Mouse (Mus musculus): ENCODE measurements around the gene Dus1l. TPM values are rescaled to one million over a fixed set of nuclear protein-coding genes. Genes with fewer than 3 reads are reported as not detected.

Dus1l gene
- polyA plus RNA-seq, 1 experiment from 2014 or later, result 61.0 TPM

DNA sequence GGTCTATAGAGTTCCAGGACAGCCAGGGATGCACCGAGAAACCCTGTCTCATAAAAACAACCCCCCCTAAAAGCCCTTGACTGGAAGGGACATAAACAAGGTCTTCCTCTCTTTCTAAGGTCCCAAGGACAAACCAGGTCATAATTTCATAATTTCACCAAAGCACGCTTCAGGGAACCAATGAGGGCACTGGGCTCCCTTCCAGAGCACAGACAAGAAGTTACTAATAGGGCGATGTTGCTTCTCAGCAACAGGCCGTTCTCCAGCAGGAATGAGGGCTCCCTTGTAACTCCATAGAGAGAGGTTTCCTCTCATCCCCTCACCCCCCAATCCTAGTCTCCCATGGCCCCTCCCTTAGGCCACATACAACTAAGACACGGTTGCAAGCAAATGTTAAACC lies 55.2 kb downstream of the Dus1l start:
- no peak overlapping the region for H3K4me3 ChIP-seq
- 87% methylated on average over 5 of the region's 5 CpGs for WGBS
- ATAC-seq (ENCODE audit: insufficient number of reproducible peaks, insufficient read depth, low FRiP score, low TSS enrichment, low read depth), result no peak

More for the DNA sequence above, 55.2 kb downstream of the Dus1l start:
- Histone ChIP-seq H3K27me3 (no peaks in the 10 kb centered on the region), H3K4me2 (no peak overlapping the region), H3K27ac (no peak overlapping the region), H3K9me3 (no peaks in the 10 kb centered on the region), H3K4me1 (no peaks in the 10 kb centered on the region), H3K9ac (no peak overlapping the region), H3K36me3 (no peaks in the 10 kb centered on the region)

Other genes with a start within 250 kb of the Dus1l start
- 219 and 247 TPM in 2 replicates for gene Mcrip1, start 246.7 kb downstream of the Dus1l start, polyA plus RNA-seq (2015; fragmentation: Nextera tagmentation; extraction: Ambion mirVana)
- not detected in 2 replicates for gene Ppp1r27, start 245.3 kb downstream of the Dus1l start, polyA plus RNA-seq (2015; fragmentation: Nextera tagmentation; extraction: Ambion mirVana)
- gene P4hb, start 223.2 kb downstream of the Dus1l start, polyA plus RNA-seq (2015; fragmentation: Nextera tagmentation; extraction: Ambion mirVana), result 684 and 710 TPM in 2 replicates
- 535 and 580 TPM in 2 replicates for gene Arhgdia, start 214.8 kb downstream of the Dus1l start, polyA plus RNA-seq (2015; fragmentation: Nextera tagmentation; extraction: Ambion mirVana)
- gene Alyref, start 198.0 kb downstream of the Dus1l start, polyA plus RNA-seq (2015; fragmentation: Nextera tagmentation; extraction: Ambion mirVana), result 492 and 529 TPM in 2 replicates
- gene Anapc11, start 198.0 kb downstream of the Dus1l start, polyA plus RNA-seq (2015; fragmentation: Nextera tagmentation; extraction: Ambion mirVana), result 219 and 222 TPM in 2 replicates
- 0.98 and 1.7 TPM in 2 replicates for gene Npb, start 187.9 kb downstream of the Dus1l start, polyA plus RNA-seq (2015; fragmentation: Nextera tagmentation; extraction: Ambion mirVana)
- gene Pcyt2, start 178.5 kb downstream of the Dus1l start, polyA plus RNA-seq (2015; fragmentation: Nextera tagmentation; extraction: Ambion mirVana), result 150 and 152 TPM in 2 replicates
- 26.6 and 30.0 TPM in 2 replicates for gene Sirt7, start 171.2 kb downstream of the Dus1l start, polyA plus RNA-seq (2015; fragmentation: Nextera tagmentation; extraction: Ambion mirVana)
- gene Mafg, start 162.8 kb downstream of the Dus1l start, polyA plus RNA-seq (2015; fragmentation: Nextera tagmentation; extraction: Ambion mirVana), result 22.0 and 30.0 TPM in 2 replicates
- 27.7 and 34.9 TPM in 2 replicates for gene Pycr1, start 152.6 kb downstream of the Dus1l start, polyA plus RNA-seq (2015; fragmentation: Nextera tagmentation; extraction: Ambion mirVana)
- not detected in 2 replicates for gene Myadml2, start 148.2 kb downstream of the Dus1l start, polyA plus RNA-seq (2015; fragmentation: Nextera tagmentation; extraction: Ambion mirVana)
- 4.3 and 7.2 TPM in 2 replicates for gene Notum, start 135.2 kb downstream of the Dus1l start, polyA plus RNA-seq (2015; fragmentation: Nextera tagmentation; extraction: Ambion mirVana)
- gene Aspscr1, start 123.4 kb downstream of the Dus1l start, polyA plus RNA-seq (2015; fragmentation: Nextera tagmentation; extraction: Ambion mirVana), result 109 and 123 TPM in 2 replicates
- 132 and 154 TPM in 2 replicates for gene Cenpx, start 82.7 kb downstream of the Dus1l start, polyA plus RNA-seq (2015; fragmentation: Nextera tagmentation; extraction: Ambion mirVana)
- 71.0 and 77.8 TPM in 2 replicates for gene Lrrc45, start 82.5 kb downstream of the Dus1l start, polyA plus RNA-seq (2015; fragmentation: Nextera tagmentation; extraction: Ambion mirVana)
- gene Rac3, start 74.9 kb downstream of the Dus1l start, polyA plus RNA-seq (2015; fragmentation: Nextera tagmentation; extraction: Ambion mirVana), result 66.0 and 72.6 TPM in 2 replicates
- gene Dcxr, start 69.1 kb downstream of the Dus1l start, polyA plus RNA-seq (2015; fragmentation: Nextera tagmentation; extraction: Ambion mirVana), result 17.9 and 18.3 TPM in 2 replicates
- gene Cbr2, start 64.3 kb downstream of the Dus1l start, polyA plus RNA-seq (2015; fragmentation: Nextera tagmentation; extraction: Ambion mirVana), result 27.1 and 32.3 TPM in 2 replicates
- gene Hmga1b, start 33.6 kb downstream of the Dus1l start, polyA plus RNA-seq (2015; fragmentation: Nextera tagmentation; extraction: Ambion mirVana), result 4.3 and 9.4 TPM in 2 replicates
- 52.2 and 52.4 TPM in 2 replicates for gene Rfng, start 12.2 kb downstream of the Dus1l start, polyA plus RNA-seq (2015; fragmentation: Nextera tagmentation; extraction: Ambion mirVana)
- gene Gps1, start 12.1 kb downstream of the Dus1l start, polyA plus RNA-seq (2015; fragmentation: Nextera tagmentation; extraction: Ambion mirVana), result 223 and 233 TPM in 2 replicates
- gene Fasn, start 28.1 kb upstream of the Dus1l start, polyA plus RNA-seq (2015; fragmentation: Nextera tagmentation; extraction: Ambion mirVana), result 49.3 and 52.2 TPM in 2 replicates
- 6.1 and 6.8 TPM in 2 replicates for gene Ccdc57, start 136.5 kb upstream of the Dus1l start, polyA plus RNA-seq (2015; fragmentation: Nextera tagmentation; extraction: Ambion mirVana)
- 56.4 and 63.4 TPM in 2 replicates for gene Slc16a3, start 152.1 kb upstream of the Dus1l start, polyA plus RNA-seq (2015; fragmentation: Nextera tagmentation; extraction: Ambion mirVana)
- gene Csnk1d, start 194.9 kb upstream of the Dus1l start, polyA plus RNA-seq (2015; fragmentation: Nextera tagmentation; extraction: Ambion mirVana), result 132 and 134 TPM in 2 replicates
- 0.28 and 0.49 TPM in 2 replicates for gene Cd7, start 243.0 kb upstream of the Dus1l start, polyA plus RNA-seq (2015; fragmentation: Nextera tagmentation; extraction: Ambion mirVana)

Data from embryonic facial prominence, embryonic 13.5 days (tissue).